Mouse (Mus musculus): ENCODE data around the gene 2810408A11Rik. TPM values are rescaled to one million over a fixed set of nuclear protein-coding genes. Genes with fewer than 3 reads are reported as not detected.

The 2810408A11Rik gene
- total RNA-seq, 2 experiments from 2014 or later = 0.17 to 0.58 TPM

- peak; percentile 92 to 96 for DNase-seq (ENCODE audit: low spot score in 2 of 2)
Observed at GRCm38 (mm10) chr11:69913554-69914371, 13.0 kb upstream of the 2810408A11Rik start, which contains the start of gene Gps2. Gene Gps2 (plus strand): TSS chr11:69913888.

- no peak for DNase-seq (ENCODE audit: low spot score in 2 of 2)
Observed at GRCm38 (mm10) chr11:69912716-69913530, 12.1 kb upstream of the 2810408A11Rik start.

DNA sequence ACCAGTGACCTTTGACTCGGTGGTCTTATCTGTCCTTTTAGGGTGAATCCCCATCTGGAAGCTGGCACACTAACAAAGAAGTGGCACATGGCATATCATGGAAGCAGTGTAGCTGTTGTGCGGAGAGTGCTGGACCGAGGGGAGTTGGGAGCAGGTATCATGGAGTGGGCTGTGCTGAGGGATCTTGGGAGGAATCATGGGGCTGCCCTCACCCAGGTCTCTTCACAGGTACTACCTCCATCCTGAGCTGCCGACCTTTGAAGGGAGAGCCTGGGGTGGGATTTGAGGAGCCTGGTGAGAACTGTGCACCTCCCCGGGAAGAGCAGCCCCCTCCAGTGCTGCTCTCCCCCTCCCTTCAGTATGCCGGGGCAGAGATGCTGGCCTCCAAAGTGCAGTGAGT, 10.9 kb upstream of the 2810408A11Rik start:
- no peak for DNase-seq (ENCODE audit: low spot score in 2 of 2)

DNA sequence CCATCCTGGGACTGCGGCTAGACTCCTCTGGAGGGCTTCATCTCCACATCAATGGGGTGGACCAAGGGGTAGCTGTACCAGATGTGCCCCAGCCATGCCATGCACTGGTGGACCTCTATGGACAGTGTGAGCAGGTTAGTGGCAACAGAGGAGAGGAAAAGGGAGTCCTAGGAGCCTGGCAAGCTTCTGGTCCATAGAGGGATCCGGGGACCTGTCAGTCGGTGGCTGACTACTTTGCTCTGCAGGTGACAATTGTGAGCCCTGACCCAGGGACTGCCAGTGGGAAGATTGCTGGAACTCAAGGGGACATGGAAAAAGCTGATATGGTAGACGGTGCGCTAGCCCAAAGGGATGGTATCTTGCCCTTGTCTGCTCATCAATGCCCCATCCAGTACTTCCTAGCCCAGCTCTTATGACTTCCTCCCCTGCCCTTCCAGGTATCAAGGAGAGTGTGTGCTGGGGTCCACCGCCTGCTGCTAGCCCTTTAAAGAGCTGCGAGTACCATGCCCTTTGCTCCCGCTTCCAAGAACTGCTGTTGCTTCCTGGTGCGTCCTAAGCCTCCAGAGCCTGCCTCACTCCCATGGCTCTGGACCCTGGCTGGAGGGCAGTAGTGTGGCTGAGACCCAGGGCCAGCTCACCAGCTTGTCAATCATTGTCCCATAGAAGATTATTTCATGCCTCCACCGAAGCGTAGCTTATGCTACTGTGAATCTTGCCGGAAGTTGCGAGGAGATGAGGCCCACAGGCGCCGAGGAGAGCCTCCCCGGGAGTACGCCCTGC, 10.2 kb upstream of the 2810408A11Rik start:
- no peak for DNase-seq (ENCODE audit: low spot score in 2 of 2)

DNA sequence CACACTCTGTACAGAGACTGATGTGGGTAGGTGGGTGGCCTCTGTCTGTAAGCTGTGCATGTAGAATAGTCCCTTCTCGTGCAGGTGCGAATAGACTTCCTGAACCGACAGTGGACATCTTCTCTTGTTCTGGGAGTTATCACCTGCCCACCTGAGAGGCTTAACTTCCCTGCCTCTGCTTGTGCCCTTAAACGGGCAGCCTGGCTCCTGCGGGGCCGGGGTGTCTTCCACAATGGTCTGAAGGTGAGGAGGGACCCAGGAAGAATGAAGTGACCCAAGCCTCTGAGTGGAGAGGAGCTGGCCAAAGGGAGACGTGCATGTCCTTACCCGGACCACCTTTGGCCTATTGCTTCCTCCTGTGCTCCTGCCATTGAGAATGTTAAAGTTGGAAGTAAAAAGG, 9.4 kb upstream of the 2810408A11Rik start:
- DNase-seq (ENCODE audit: low spot score in 2 of 2) = no peak

DNA sequence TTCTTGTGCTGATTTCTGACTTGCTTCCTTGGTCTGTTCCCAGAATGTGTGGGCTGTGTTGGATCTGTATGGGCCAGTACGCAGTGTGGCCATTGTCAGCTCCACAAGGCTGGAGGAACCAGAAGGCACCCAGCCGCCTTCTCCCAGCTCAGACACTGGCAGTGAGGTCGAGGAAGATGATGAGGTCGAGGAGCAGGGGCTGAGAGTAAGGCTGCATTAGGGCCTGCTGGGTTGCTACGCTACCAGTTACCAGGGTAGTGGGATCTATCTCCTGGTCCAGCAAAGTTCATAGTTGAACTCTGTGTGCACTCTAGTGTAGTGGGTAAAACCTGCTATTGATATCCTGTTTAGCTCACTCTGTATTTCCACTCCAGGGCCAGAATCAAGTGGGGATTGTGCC, 8.4 kb upstream of the 2810408A11Rik start:
- no peak for DNase-seq (ENCODE audit: low spot score in 2 of 2)

DNA sequence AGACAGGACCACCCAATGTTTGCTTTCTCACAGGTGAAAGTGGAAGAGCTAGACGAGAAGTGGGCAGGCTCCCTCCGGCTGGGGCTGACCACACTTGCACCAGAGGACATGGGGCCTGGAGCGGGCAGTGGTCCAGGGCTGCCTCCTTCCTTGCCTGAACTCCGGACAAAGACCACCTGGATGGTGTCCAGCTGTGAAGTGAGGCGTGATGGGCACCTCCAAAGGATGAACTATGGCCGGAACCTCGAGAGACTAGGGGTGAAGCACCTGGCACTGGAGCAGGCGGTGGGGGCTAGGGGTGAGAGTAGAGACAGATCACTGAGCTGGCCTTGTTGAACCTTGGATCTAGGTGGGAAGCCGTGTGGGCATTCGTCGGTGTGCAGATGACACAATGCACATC, 7.9 kb upstream of the 2810408A11Rik start:
- DNase-seq (ENCODE audit: low spot score in 2 of 2) = no peak

- DNase-seq (ENCODE audit: low spot score in 2 of 2) = no peak
Observed at GRCm38 (mm10) chr11:69904311-69904710, 3.5 kb upstream of the 2810408A11Rik start.

DNA sequence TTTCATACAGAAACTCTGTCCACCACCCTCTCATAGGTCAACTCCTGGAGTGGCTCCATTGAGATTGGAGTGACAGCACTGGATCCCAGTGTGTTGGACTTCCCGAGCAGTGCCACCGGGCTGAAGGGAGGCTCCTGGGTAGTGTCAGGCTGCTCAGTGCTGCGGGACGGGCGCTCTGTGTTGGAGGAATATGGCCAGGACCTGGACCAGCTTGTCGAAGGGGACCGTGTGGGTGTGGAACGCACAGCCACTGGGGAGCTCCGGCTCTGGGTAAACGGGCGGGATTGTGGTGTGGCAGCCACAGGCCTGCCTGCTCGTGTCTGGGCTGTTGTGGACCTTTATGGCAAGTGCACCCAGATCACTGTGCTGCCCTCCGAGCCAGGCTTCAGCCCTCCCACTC, 2.2 kb upstream of the 2810408A11Rik start:
- DNase-seq (ENCODE audit: low spot score in 2 of 2) = no peak

DNA sequence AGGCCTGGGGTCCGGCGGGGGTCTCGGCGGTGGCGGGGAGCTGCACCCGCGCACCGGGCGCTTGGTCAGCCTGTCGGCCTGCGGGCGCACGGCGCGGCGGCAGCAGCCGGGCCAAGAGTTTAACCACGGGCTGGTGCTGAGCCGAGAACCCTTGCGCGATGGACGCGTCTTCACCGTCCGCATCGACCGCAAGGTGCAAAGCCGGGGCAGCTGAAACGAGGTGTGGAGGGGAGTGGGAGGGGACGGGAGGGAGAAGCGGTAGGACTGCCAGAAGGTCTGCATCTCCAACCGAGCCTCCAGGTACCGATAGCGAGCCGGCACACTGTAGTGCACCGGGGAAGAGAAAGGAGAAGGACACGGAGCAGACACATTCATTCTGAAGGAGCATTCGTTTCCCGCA, 1.2 kb upstream of the 2810408A11Rik start:
- no peak for DNase-seq (ENCODE audit: low spot score in 2 of 2)

DNA sequence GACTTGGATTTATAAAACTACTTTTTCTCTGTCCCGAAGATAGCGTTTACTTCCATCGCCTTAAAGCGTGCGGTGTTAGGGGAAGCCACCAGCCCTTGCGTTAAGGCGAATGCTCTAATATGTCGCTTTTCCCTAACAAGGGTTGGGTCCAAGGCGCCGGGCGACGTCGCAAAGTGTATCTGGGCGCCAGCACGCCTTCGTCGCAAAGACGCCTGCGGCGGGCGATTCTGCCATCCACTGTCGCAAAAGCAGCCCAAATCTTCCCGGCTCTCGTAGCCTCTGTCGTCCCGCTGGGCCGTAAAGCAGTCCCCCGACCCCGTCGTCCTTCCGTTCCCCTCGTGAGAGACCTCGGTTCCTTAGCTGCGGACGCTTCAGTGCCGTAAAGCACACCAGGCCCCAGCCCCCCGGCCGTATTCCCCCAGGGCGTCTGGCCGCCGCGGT, 639 bp upstream of the 2810408A11Rik start:
- DNase-seq (ENCODE audit: low spot score in 2 of 2) = peak; percentile 97 to 99

DNA sequence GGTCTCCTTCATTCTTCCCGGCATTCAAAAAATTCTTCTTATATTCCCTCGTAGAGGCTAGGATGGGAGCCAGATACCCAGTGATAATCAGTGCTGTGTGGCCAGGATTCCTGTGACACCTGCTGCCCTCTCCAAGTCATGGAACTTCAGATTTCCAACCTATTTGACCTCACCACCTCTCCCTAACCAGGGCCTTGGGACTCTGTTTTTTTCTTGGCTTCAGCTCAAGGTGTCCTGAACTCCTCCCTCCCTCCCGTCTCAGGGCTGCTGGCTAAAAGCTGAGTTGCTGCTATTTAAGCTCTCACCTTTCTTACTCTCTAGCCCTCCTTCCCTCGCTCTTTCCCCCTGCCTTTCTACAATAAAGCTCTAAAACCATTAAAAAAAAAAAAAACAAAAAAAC, 917 bp downstream of the 2810408A11Rik start:
- no peak for DNase-seq (ENCODE audit: low spot score in 2 of 2)

DNA sequence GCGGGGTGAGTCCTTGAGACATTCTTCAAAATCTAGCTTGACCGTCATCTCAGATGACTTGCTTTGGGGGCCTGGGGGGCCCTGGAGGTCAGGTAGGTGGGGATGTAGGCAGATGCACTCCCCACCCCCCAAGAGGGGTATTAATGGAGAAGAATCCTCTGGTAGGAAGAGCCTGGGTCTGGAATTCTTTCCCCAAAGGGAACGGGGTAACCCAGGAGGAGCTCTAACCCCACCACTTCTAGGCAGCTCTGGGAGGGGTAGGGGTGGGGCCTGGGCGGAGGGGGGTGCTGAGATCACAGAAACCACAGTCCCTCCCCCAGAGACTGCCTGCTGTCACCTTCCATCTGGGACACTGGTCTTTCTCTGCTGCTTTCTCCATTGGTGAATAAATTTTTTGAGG, 5.5 kb downstream of the 2810408A11Rik start, which contains the start of gene Acap1:
Gene Acap1 (minus strand): TSS at position 249 of the 400 bp plus-strand sequence.
- DNase-seq (ENCODE audit: low spot score in 2 of 2) = no peak

DNA sequence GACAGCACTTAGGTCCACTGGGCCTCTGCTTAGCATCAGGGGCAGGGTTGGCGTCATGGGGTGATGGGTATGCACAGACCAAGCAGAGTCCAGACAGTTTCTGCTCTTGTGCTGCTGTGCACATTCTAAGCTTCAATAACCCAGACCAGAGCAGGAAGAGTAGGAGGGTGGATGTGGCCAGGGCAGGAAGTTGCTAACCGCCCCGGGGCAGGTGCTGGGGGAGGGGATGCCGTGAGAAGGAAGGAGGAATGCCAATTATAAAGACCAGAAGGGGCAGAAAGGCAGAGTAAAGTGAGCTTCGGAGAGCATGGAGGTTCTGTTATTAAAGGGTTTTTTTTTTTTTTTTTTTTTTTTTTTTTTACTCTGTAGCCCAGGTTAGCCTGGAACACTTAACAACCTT, 6.1 kb downstream of the 2810408A11Rik start:
- no peak for DNase-seq (ENCODE audit: low spot score in 2 of 2)

GRCm38 (mm10) chr11:69891482-69891881, 9.3 kb downstream of the 2810408A11Rik start:
- peak in 1 of 2 experiments; percentile 34 for DNase-seq (ENCODE audit: low spot score in 2 of 2)

- DNase-seq (ENCODE audit: low spot score in 2 of 2) = no peak
Observed at GRCm38 (mm10) chr11:69886907-69887635, 13.7 kb downstream of the 2810408A11Rik start.

DNA sequence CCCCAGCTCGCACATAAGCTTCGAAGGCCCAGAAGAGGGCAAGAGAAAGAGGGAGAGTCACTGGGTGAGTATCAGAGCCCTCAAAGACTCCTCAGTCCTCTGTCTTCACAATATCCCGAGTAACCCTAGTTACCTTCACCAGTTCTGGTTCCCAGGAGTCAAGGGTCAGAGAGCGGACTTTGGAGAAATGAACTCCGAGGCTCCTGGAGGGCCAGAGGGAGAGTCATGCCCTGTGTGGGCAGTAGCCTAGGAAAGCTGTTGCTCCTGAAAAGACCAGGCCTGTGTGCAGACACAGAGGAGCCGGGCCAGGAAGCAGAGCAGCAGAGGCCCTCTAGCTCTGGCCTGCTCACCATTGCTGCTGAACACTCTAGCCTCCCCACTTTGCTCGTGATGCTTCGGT, 16.1 kb downstream of the 2810408A11Rik start:
- DNase-seq (ENCODE audit: low spot score in 2 of 2) = no peak

DNA sequence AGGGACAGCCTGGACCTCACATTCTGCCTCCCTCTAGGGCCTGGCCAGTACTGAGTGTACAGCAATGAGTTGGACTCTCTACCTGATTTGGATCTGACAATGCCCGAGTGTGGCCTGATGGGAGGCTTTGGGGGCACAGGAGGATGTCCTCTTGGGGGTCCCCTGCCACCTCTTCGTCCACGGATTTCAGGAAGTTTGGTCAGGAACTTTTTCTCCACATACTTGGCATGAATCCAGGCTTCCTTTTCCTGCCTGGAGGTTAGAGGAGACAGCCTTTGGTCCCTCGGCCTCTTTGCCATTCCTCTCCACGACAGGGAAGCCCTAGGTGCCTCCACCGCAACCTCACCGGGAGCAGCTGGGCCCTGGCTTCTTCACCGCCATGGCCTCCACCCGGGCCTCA, 16.5 kb downstream of the 2810408A11Rik start:
- no peak for DNase-seq (ENCODE audit: low spot score in 2 of 2)

DNA sequence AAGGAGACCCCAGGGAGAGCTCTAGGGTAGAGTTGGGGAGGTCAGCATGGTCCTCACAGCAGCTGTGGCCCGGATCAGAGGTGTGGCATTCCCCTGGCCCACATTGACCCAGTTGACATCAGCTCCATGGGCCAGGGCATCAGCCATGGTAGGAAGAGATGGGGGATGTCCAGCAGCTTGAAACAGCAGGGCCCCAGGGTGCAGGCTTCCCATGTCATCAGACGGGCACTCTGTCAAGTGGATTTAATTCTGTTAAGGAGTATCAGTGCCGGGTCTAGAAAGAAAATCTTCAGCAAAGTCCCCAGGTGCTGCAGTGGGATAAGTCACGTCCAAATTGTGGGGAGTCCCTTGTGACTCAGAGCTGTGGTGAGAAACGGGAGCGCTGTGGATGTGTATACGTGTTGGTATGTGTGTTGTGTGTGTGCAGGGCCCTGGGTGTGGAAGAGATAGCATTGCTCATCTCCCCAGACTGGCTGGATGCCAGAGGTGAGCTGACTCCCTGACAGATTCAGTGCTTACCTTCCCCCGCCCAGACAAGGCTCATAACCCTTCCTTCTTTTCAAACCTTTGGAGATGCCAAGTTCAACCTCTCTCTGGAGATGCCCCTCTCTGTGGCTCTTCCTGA, 17.1 kb downstream of the 2810408A11Rik start:
- no peak for DNase-seq (ENCODE audit: low spot score in 2 of 2)

DNA sequence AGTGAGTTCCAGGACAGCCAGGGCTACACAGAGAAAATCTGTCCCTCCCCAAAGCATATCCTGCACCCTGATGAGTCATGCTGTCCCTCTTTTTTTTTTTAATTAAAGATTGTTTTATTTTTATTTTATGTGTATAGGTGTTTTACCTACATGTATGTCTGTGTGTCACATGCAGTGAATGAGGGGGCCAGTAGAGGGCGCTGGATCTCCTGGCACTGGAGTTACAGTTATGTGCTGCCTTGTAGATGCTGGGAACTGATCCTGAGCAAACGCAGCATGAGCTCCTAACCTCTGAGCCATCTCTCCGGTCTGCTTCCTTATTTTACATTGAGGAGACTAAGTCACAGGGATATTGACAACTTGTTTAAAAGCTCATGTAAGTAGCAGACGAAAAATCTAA, 17.7 kb downstream of the 2810408A11Rik start:
- no peak for DNase-seq (ENCODE audit: low spot score in 2 of 2)

All from layer of hippocampus, adult 18-20 months (tissue).